12 mouse cellular contexts compared by ENCODE assay signal in the genomic region with DNA sequence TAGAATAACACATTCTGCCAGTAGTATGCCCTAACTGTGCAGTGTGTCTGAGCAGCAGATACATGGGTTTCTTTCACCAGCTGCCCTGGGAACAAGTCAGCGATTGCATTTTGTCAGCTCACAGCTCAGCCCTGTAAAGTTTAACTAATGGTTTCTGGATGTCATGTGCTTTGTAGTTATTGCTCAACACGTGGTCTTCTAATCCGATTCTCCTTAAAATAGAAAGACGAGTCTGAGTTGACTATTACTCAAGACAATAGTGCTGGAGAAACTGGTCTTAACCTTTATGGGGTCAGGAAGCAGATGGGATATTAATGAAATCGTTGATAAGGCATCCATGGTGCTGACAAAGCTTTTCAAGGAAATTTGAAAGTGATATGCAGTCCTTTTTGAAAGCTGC. TPM values are rescaled to one million over a fixed set of nuclear protein-coding genes. Genes with fewer than 3 reads are reported as not detected.
DNase-seq lines count a peak whose midpoint lies in the region; ATAC-seq and TF ChIP-seq lines count a peak whose summit lies in the region.
"Had no signal": no experiment of that assay in that cellular context is flagged by ENCODE, and none has a peak within 500 bp of the region (broad histone marks: within the 10 kb centered on the region; RNA-seq: fewer than 3 reads in every experiment).

No protein-coding gene starts in this region.

- H3K9ac ChIP-seq in intestine, embryonic 16.5 days (ENCODE audit: low read depth, low read length) = no peak overlapping the region
- H3K9ac ChIP-seq in intestine, postnatal 0 days (ENCODE audit: low read depth, low read length) = no peak overlapping the region
- H3K9ac ChIP-seq in lung, embryonic 16.5 days (ENCODE audit: low read length) = no peak overlapping the region
- H3K9ac ChIP-seq: heart, embryonic 15.5 days had no signal

- no peaks in the 10 kb centered on the region for H3K36me3 ChIP-seq in intestine, embryonic 16.5 days (ENCODE audit: control insufficient read depth, insufficient read depth, low read length)
- H3K36me3 ChIP-seq in intestine, postnatal 0 days (ENCODE audit: control insufficient read depth, insufficient read depth) = no peaks in the 10 kb centered on the region
- H3K36me3 ChIP-seq in lung, embryonic 16.5 days (ENCODE audit: control insufficient read depth, insufficient read depth, low read length) = no peaks in the 10 kb centered on the region
- H3K36me3 ChIP-seq: heart, embryonic 15.5 days had no signal

- no peak overlapping the region for H3K4me2 ChIP-seq in intestine, embryonic 16.5 days (ENCODE audit: low read depth, low read length)
- H3K4me2 ChIP-seq in intestine, postnatal 0 days (replicated peaks; ENCODE audit: low read depth) = no peak overlapping the region
- H3K4me2 ChIP-seq in lung, embryonic 16.5 days (ENCODE audit: low read depth, low read length) = no peak overlapping the region
- H3K4me2 ChIP-seq: heart, embryonic 15.5 days had no signal

- peak; percentile 54 for DNase-seq in adrenal gland, adult 2 months
- no peak for DNase-seq in adrenal gland, postnatal 4 days (ENCODE audit: low spot score in 2 of 2)
- peak; percentile 67 for DNase-seq in NIH3T3 (ENCODE audit: low read depth)
- no peak for DNase-seq in embryo, embryonic 9.5 days (ENCODE audit: extremely low spot score)

- no peaks in the 10 kb centered on the region for H3K9me3 ChIP-seq in intestine, embryonic 16.5 days (ENCODE audit: control insufficient read depth, low read length)
- no peaks in the 10 kb centered on the region for H3K9me3 ChIP-seq in intestine, postnatal 0 days (ENCODE audit: control insufficient read depth)
- H3K9me3 ChIP-seq in lung, embryonic 16.5 days (ENCODE audit: control insufficient read depth, low read length) = no peaks in the 10 kb centered on the region
- H3K9me3 ChIP-seq: heart, embryonic 15.5 days had no signal

- H3K4me3 ChIP-seq in intestine, embryonic 16.5 days (ENCODE audit: low read length) = no peak overlapping the region
- no peak overlapping the region for H3K4me3 ChIP-seq in intestine, postnatal 0 days (ENCODE audit: low read depth, low read length)
- no peak overlapping the region for H3K4me3 ChIP-seq in lung, embryonic 16.5 days (ENCODE audit: low read length)
- H3K4me3 ChIP-seq: heart, embryonic 15.5 days had no signal

- no peaks in the 10 kb centered on the region for H3K27me3 ChIP-seq in intestine, embryonic 16.5 days (replicated peaks; ENCODE audit: control insufficient read depth, insufficient read depth, low read length)
- no peaks in the 10 kb centered on the region for H3K27me3 ChIP-seq in intestine, postnatal 0 days (replicated peaks; ENCODE audit: control insufficient read depth, insufficient read depth, low read length)
- H3K27me3 ChIP-seq in lung, embryonic 16.5 days (ENCODE audit: control insufficient read depth, insufficient read depth, low read depth, low read length) = no peaks in the 10 kb centered on the region
- H3K27me3 ChIP-seq: heart, embryonic 15.5 days had no signal

- no peak for TF ChIP-seq CTCF in intestine, postnatal 0 days (IDR thresholded peaks at IDR 0.05; ENCODE audit: low read depth)

- ATAC-seq in intestine, embryonic 16.5 days = peak; percentile 5; the same call in 1 of the 2 replicates
- no peak for ATAC-seq in intestine, postnatal 0 days
- peak; percentile 71 for ATAC-seq in lung, embryonic 16.5 days (ENCODE audit: low read depth)
- no peak for ATAC-seq in CD4-positive, CD25-positive, alpha-beta regulatory T cell, adult 4 months
- ATAC-seq: midbrain, embryonic 16.5 days had no signal

- WGBS in intestine, embryonic 16.5 days = 49% methylated on average over 5 of the region's 5 CpGs
- 23% methylated on average over 5 of the region's 5 CpGs for WGBS in intestine, postnatal 0 days
- WGBS in lung, embryonic 16.5 days = 27% methylated on average over 5 of the region's 5 CpGs

- no peak overlapping the region for H3K27ac ChIP-seq in intestine, embryonic 16.5 days (ENCODE audit: low read length)
- H3K27ac ChIP-seq in intestine, postnatal 0 days (ENCODE audit: low read depth, low read length) = no peak overlapping the region
- no peak overlapping the region for H3K27ac ChIP-seq in lung, embryonic 16.5 days (ENCODE audit: low read length)
- H3K27ac ChIP-seq: heart, embryonic 15.5 days had no signal

- peaks cover 3% of the 10 kb centered on the region for H3K4me1 ChIP-seq in intestine, embryonic 16.5 days (ENCODE audit: control insufficient read depth, insufficient read depth, low read length)
- H3K4me1 ChIP-seq in intestine, postnatal 0 days (replicated peaks; ENCODE audit: control insufficient read depth, insufficient read depth, low read length) = no peaks in the 10 kb centered on the region
- H3K4me1 ChIP-seq in lung, embryonic 16.5 days (replicated peaks; ENCODE audit: control insufficient read depth, insufficient read depth, low read length) = peaks cover 20% of the 10 kb centered on the region; the same call in 1 of the 2 replicates

RNA-seq across cellular contexts. Expression of gene Vps13c, which starts 2.6 kb away (rescaled TPM):
- total RNA-seq in adrenal gland, adult 2 months (2021) = 10 to 100 TPM; 40.6 to 57.6 TPM
- 2.7 and 3.7 TPM in 2 replicates for polyA plus RNA-seq in adrenal gland, adult 2 months (2012; rRNA removed)
- total RNA-seq in adrenal gland, postnatal 4 days (2021) = 10 to 100 TPM; 32.3 to 32.5 TPM
- polyA plus RNA-seq in intestine, embryonic 16.5 days (2015; fragmentation: Nextera tagmentation; extraction: Ambion mirVana) = 4.2 and 4.5 TPM in 2 replicates
- 2.6 and 3.5 TPM in 2 replicates for polyA plus RNA-seq in intestine, postnatal 0 days (2015; fragmentation: Nextera tagmentation; extraction: Ambion mirVana)
- 5.4 and 5.8 TPM in 2 replicates for polyA plus RNA-seq in lung, embryonic 16.5 days (2015; fragmentation: Nextera tagmentation; extraction: Ambion mirVana)
- polyA plus RNA-seq in CD4-positive, CD25-positive, alpha-beta regulatory T cell, adult 4 months (2017; shearing (Covaris generic)) = 10 to 100 TPM; 21.6 to 27.3 TPM

RNA-seq across cellular contexts. Expression of gene C2cd4a, which starts 10.7 kb away (rescaled TPM):
- not detected for total RNA-seq in adrenal gland, adult 2 months (2021)
- 2.0 and 3.2 TPM in 2 replicates for polyA plus RNA-seq in adrenal gland, adult 2 months (2012; rRNA removed)
- total RNA-seq in adrenal gland, postnatal 4 days (2021) = under 1 TPM; 0.36 to 0.79 TPM
- polyA plus RNA-seq in intestine, embryonic 16.5 days (2015; fragmentation: Nextera tagmentation; extraction: Ambion mirVana) = 0.24 and 0.54 TPM in 2 replicates
- polyA plus RNA-seq in intestine, postnatal 0 days (2015; fragmentation: Nextera tagmentation; extraction: Ambion mirVana) = 0.48 and 0.69 TPM in 2 replicates
- polyA plus RNA-seq in lung, embryonic 16.5 days (2015; fragmentation: Nextera tagmentation; extraction: Ambion mirVana) = 0.25 TPM in 2 replicates
- not detected for polyA plus RNA-seq in CD4-positive, CD25-positive, alpha-beta regulatory T cell, adult 4 months (2017; shearing (Covaris generic))
- total RNA-seq: common myeloid progenitor, adult 5-6 weeks; ES-E14 had no signal

Comparison
In these comparisons a context has a peak if more than half of its experiments do, and no peak if none do; other contexts are left out.
1. DNase-seq: peak in adrenal gland, adult 2 months (single experiment) and NIH3T3 (single experiment); none in adrenal gland, postnatal 4 days (0 of 2) and embryo, embryonic 9.5 days (single experiment).
2. ATAC-seq: peak in intestine, embryonic 16.5 days (single experiment) and lung, embryonic 16.5 days (single experiment); none in intestine, postnatal 0 days (single experiment) and CD4-positive, CD25-positive, alpha-beta regulatory T cell, adult 4 months (single experiment).